Mouse (Mus musculus) frontal cortex, postnatal 10 days (tissue): ENCODE data around the gene Zfp54.
"Not testable (repeated sequence)": the region's sequence is repeated elsewhere in the genome, so short reads cannot be mapped to it uniquely, and the experiment has no call there.

Experiments used
- DNase-seq, 2 experiments: peaks; one replicate each; pipeline ENCODE4 v3.0.0; 2022; ENCODE audit warnings: low spot score in 2 of 2, mixed read lengths in 1 of 2

Zfp54 gene

GRCm38 (mm10) chr17:21422664-21423599 is at the start of gene Zfp54:
TSS of gene Zfp54 (plus strand) at chr17:21423227.
- DNase-seq, result peak in 1 of 2 experiments; percentile 34

GRCm38 (mm10) chr17:21375311-21375710 is 47.7 kb upstream of the Zfp54 start:
- DNase-seq, result no peak

- peak; percentile 26 to 46 for DNase-seq
These were observed 39.5 kb upstream of the Zfp54 start, which contains the start of gene Zfp677 for GRCm38 (mm10) chr17:21383391-21384056. TSS of gene Zfp677 (plus strand) at chr17:21383748.

DNA sequence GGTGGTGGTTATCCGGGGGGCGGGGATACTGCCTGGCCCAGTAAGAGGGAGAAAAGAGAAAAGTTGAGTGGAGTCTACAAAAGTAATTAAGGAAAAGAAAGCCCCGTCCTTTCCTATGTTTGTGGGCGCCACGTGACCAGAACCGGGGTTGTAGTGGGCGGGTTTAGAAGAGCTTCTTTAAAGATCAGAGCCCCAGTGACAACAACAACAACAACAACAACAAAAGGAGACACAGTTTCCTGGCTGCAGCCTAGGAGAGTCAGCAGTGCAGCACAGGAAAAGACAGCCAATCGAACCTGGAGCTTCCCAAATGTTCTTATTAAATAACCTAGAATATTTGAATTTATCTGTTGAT is 39.0 kb upstream of the Zfp54 start:
- no peak for DNase-seq

- DNase-seq, result not testable (repeated sequence)
These were observed 15.9 kb downstream of the Zfp54 start for GRCm38 (mm10) chr17:21438806-21439400.

GRCm38 (mm10) chr17:21449669-21450068 is 26.6 kb downstream of the Zfp54 start:
- peak; percentile 52 to 74 for DNase-seq

- peak; percentile 78 to 84 for DNase-seq
These were observed 27.2 kb downstream of the Zfp54 start, which contains the start of gene Zfp51 for GRCm38 (mm10) chr17:21450138-21450704. TSS of gene Zfp51 (plus strand) at chr17:21450374.

DNA sequence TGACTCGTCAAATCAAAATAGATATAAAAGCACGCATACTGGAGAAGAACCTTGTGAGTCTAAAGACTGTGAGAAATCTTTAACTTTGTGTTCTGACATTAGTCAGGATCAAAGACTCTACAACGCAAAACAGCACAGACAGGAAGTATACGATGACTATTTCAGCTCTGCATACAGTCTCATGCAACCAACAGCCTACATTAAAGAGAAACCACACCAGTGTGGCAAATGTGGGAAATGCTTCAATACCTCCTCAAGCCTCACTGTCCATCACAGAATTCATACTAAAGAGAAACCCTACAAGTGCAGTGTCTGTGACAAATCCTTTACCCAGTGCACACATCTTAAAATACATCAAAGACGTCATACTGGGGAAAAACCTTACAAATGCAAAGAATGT is 40.5 kb downstream of the Zfp54 start:
- DNase-seq, result no peak

GRCm38 (mm10) chr17:21472032-21472652 is 49.1 kb downstream of the Zfp54 start:
- no peak for DNase-seq

GRCm38 (mm10) chr17:21472653-21473307 is 49.8 kb downstream of the Zfp54 start:
- DNase-seq, result no peak

GRCm38 (mm10) chr17:21473362-21474190 is 50.5 kb downstream of the Zfp54 start:
- no peak for DNase-seq

DNA sequence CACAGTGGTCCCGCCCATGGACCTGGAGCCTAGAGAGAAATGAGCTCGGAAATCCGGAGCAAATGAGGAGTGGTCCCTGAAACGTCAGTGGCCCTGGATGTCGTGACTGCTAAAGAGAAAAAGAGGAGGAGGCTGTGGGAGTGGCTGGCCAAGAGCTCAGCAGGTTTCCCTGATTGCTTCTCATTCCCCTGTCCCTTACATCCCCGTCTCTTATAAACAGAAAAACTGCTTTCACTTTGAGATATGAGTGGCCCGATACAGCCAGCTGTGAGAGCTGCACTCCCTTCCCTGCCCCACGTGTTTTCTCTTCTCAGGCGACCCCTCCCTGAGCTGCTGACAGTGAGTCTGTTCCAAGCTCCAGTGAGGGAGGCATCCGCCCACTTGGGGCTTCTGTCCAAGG is 51.7 kb downstream of the Zfp54 start:
- not testable (repeated sequence) for DNase-seq

- not testable (repeated sequence) for DNase-seq
These were observed 52.3 kb downstream of the Zfp54 start for GRCm38 (mm10) chr17:21475290-21475689.

- not testable (repeated sequence) for DNase-seq
These were observed 53.3 kb downstream of the Zfp54 start for GRCm38 (mm10) chr17:21476351-21476750.

GRCm38 (mm10) chr17:21478103-21478777 is 55.2 kb downstream of the Zfp54 start:
- DNase-seq, result not testable (repeated sequence)
